Mouse (Mus musculus) lung, embryonic 16.5 days (tissue): ENCODE results near the gene Foxe1. TPM values are rescaled to one million over a fixed set of nuclear protein-coding genes. Genes with fewer than 3 reads are reported as not detected.

Source experiments
- ATAC-seq: fragments of 200-750 bp; cut with Nextera tagmentation; 2 replicates; pipeline ENCODE4 v1.8.0; 2017; ENCODE audit warnings: low read depth, mild to moderate bottlenecking, moderate library complexity
- H3K27ac ChIP-seq: fragments of 300-500 bp; sonication (generic); 2 replicates; pipeline ENCODE4 v1.5.1; 2014; ENCODE audit warnings: mild to moderate bottlenecking, control low read depth, low read length
- H3K27me3 ChIP-seq: fragments of 300-500 bp; sonication (generic); 2 replicates; pipeline ENCODE4 v1.6.1; 2014; ENCODE audit warnings: low read depth, low read length, mixed read lengths; ENCODE audit not compliant: control insufficient read depth, insufficient read depth
- H3K36me3 ChIP-seq: fragments of 300-500 bp; sonication (generic); 2 replicates; pipeline ENCODE4 v1.6.1; 2014; ENCODE audit warnings: low read length; ENCODE audit not compliant: control insufficient read depth, insufficient read depth
- H3K4me1 ChIP-seq: fragments of 300-500 bp; sonication (generic); replicated peaks from 2 replicates; pipeline ENCODE4 v1.6.1; 2014; ENCODE audit warnings: low read length, mixed read lengths; ENCODE audit not compliant: control insufficient read depth, insufficient read depth
- H3K4me2 ChIP-seq: fragments of 300-500 bp; sonication (generic); 2 replicates; pipeline ENCODE4 v1.6.1; 2014; ENCODE audit warnings: low read depth, low read length, control low read depth
- H3K4me3 ChIP-seq: fragments of 300-500 bp; sonication (generic); 2 replicates; pipeline ENCODE4 v1.5.1; 2014; ENCODE audit warnings: mild to moderate bottlenecking, low read length, control low read depth
- H3K9ac ChIP-seq: fragments of 300-500 bp; sonication (generic); 2 replicates; pipeline ENCODE4 v1.6.1; 2014; ENCODE audit warnings: low read length, control low read depth
- H3K9me3 ChIP-seq: fragments of 300-500 bp; sonication (generic); 2 replicates; pipeline ENCODE4 v1.6.1; 2016; ENCODE audit warnings: low read length; ENCODE audit not compliant: control insufficient read depth
- WGBS: fragments of 180-500 bp; shearing (Covaris S2); extraction: QIAGEN DNeasy Blood & Tissue Kit; methylation state at CpG from one replicate; pipeline ENCODE4 v1.1.7; 2014; 5-methylcytosine and 5-hydroxymethylcytosine counted together
- polyA plus RNA-seq: library from polyadenylated mRNA; unstranded; fragments of >200 nt; fragmentation: Nextera tagmentation; extraction: Ambion mirVana; gene quantifications from 2 replicates; pipeline ENCODE4 v1.2.1, GENCODE M21; 2015

Foxe1 gene
- polyA plus RNA-seq, 1 experiment from 2014 or later = not detected

DNA sequence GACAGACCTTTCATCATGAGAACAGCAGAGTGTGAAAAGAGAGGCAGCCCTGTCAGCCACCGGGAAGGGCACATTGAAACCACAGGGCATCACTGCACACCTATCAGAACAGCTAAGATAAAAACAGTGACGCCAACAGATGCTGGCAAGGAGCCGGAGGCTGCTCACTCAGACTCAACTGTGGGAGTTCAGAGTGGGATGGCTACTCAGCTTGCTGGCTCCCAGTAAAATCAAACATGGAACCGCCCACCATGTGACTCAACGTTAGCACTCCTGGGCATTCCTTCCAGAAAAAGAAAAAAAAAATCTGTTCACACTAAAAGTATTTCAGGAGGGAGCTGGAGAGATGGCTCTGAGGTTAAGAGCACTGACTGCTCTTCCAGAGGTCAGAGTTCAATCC, 17.8 kb downstream of the Foxe1 start:
- H3K36me3 ChIP-seq = no peaks in the 10 kb centered on the region
- no peak overlapping the region for H3K4me2 ChIP-seq
- no peak; the same call in 1 of the 2 replicates for ATAC-seq
- 32% methylated on average over 5 of the region's 5 CpGs for WGBS
- no peak overlapping the region for H3K4me3 ChIP-seq
- H3K9me3 ChIP-seq = no peaks in the 10 kb centered on the region
- H3K9ac ChIP-seq = no peak overlapping the region
- no peaks in the 10 kb centered on the region for H3K4me1 ChIP-seq
- peaks cover 4% of the 10 kb centered on the region for H3K27me3 ChIP-seq
- H3K27ac ChIP-seq = no peak overlapping the region

DNA sequence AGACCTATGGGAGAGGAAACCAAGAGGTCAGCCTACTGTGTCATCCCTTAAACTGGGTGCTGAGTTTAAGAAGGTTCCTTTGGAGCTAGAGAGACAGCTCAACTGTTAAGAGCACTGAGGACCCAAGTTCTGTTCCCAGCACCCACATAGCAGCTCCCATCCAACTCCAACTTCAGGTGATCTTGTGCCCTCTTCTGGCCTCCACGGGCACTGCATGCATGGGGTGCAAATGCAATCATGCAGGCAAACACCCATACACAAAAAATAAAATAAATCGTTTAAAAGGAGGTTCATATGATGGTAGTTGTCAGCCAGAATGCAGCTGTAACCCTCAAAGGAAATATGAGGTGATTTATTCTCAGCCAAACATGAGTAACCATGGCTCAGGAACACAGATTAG, 21.0 kb downstream of the Foxe1 start:
- Histone ChIP-seq H3K4me1 (no peaks in the 10 kb centered on the region), H3K4me2 (no peak overlapping the region), H3K36me3 (no peaks in the 10 kb centered on the region), H3K9me3 (no peaks in the 10 kb centered on the region; the same call in 1 of the 2 replicates), H3K27ac (no peak overlapping the region), H3K9ac (no peak overlapping the region), H3K27me3 (no peaks in the 10 kb centered on the region; the same call in 1 of the 2 replicates), H3K4me3 (no peak overlapping the region)
- 74% methylated on average over 2 of the region's 2 CpGs for WGBS
- no peak for ATAC-seq

DNA sequence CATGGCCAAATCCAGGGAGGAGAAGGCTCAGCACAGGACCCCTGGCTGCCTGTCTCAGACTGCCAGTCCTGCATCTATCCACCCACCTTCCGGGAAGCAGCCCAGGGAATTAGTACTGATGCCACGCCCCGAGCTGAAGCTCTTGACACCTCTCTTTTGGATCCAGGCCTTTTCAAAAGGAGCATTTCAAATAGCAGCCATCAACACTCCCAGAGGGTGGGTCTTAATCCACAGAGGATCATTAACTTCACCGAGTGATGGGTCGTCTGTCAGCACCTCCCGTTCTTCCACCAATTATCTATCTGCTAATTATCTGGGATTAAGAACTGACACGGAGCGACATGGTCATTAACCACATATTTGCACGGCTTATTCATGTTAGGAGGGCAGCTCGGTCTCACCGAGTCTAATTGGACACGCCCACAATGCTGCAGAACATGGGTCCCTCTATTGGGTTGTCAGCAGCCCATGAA, 24.1 kb downstream of the Foxe1 start:
- H3K4me2 ChIP-seq = no peak overlapping the region
- H3K36me3 ChIP-seq = no peaks in the 10 kb centered on the region
- H3K4me1 ChIP-seq = peaks cover 11% of the 10 kb centered on the region
- ATAC-seq = no peak
- no peak overlapping the region for H3K4me3 ChIP-seq
- H3K27ac ChIP-seq = no peak overlapping the region
- no peaks in the 10 kb centered on the region; the same call in 1 of the 2 replicates for H3K9me3 ChIP-seq
- no peak overlapping the region for H3K9ac ChIP-seq
- no peaks in the 10 kb centered on the region; the same call in 1 of the 2 replicates for H3K27me3 ChIP-seq
- 8% methylated on average over 12 of the region's 12 CpGs for WGBS

DNA sequence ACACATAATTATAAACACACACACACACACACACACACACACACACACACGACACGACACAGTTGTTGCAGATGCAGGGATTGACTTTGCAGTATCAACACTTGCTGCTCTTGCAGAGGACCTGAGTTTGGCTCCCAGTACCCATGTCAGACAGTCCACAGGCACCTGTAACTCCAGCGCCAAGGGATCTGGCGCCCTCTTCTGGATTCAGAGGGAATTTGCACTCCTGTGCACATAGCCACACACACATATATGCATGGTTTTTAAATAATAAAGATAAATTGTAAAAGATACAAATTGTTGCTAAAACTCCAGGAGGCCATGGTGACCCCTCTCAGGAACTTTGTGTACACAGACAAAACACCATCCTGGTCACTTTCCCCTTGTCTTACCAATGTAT, 25.7 kb downstream of the Foxe1 start:
- no peaks in the 10 kb centered on the region for H3K36me3 ChIP-seq
- no peak for ATAC-seq
- no peak overlapping the region for H3K9ac ChIP-seq
- no peak overlapping the region for H3K27ac ChIP-seq
- 61% methylated on average over 4 of the region's 4 CpGs for WGBS
- H3K4me3 ChIP-seq = no peak overlapping the region
- H3K4me1 ChIP-seq = peaks cover 11% of the 10 kb centered on the region
- no peaks in the 10 kb centered on the region; the same call in 1 of the 2 replicates for H3K27me3 ChIP-seq
- H3K9me3 ChIP-seq = no peaks in the 10 kb centered on the region; the same call in 1 of the 2 replicates
- H3K4me2 ChIP-seq = no peak overlapping the region

DNA sequence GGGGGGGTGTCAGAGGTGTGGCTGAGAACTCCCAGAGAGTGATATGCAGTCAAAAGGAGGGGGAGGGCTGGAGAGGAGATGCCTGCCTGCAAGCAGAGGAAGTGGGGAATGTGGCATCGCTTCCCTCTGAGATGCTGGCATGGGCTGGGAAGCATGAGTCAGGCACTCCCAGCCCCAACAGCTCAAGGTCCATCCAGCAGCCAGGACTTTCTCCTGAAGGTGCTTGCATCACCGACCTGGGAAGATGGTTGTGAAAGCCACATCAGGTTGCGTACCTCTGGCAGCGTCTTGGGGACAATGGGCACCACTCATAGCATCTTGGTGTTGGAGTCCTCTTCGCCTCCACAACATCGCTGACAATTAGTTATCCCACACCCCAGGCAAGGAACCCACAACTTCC, 27.0 kb downstream of the Foxe1 start:
- no peaks in the 10 kb centered on the region; the same call in 1 of the 2 replicates for H3K9me3 ChIP-seq

DNA sequence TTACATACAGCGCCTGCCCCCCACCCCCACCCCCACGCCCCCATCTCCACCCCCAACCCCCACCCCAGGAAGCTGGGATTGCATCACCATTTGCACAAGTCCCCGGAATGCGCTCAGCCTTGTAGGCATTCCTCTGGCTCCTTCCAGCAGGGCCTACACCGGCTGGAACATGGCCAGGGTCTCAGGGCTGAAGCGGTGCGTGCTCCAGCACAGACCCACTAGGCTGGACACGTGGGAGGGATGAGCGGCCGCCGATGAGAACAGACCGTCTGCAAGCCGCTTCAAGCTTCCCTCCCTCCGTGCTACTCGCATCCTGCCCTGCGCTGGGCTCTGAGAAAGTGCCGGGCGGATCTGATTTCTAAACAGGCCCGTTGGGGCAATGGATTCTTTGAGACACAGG, 27.6 kb downstream of the Foxe1 start:
- Histone ChIP-seq H3K27ac (0 out of 2 replicates have a peak overlapping the region, but pooled peaks have one; percentile 10), H3K4me3 (peak overlapping the region; percentile 24), H3K36me3 (no peaks in the 10 kb centered on the region), H3K27me3 (no peaks in the 10 kb centered on the region; the same call in 1 of the 2 replicates), H3K9me3 (no peaks in the 10 kb centered on the region; the same call in 1 of the 2 replicates), H3K9ac (peak overlapping the region; percentile 48; the same call in 1 of the 2 replicates), H3K4me1 (peaks cover 11% of the 10 kb centered on the region), H3K4me2 (peak overlapping the region; percentile 55)
- ATAC-seq = peak; percentile 93
- WGBS = 2% methylated on average over 19 of the region's 19 CpGs

More for the DNA sequence above, 27.0 kb downstream of the Foxe1 start:
- no peaks in the 10 kb centered on the region; the same call in 1 of the 2 replicates for H3K27me3 ChIP-seq
- no peak overlapping the region for H3K27ac ChIP-seq
- no peaks in the 10 kb centered on the region for H3K36me3 ChIP-seq
- H3K4me1 ChIP-seq = peaks cover 11% of the 10 kb centered on the region
- ATAC-seq = no peak
- H3K4me3 ChIP-seq = no peak overlapping the region
- 39% methylated on average over 6 of the region's 6 CpGs for WGBS
- H3K4me2 ChIP-seq = peak overlapping the region; percentile 55; the same call in 1 of the 2 replicates
- H3K9ac ChIP-seq = no peak overlapping the region

DNA sequence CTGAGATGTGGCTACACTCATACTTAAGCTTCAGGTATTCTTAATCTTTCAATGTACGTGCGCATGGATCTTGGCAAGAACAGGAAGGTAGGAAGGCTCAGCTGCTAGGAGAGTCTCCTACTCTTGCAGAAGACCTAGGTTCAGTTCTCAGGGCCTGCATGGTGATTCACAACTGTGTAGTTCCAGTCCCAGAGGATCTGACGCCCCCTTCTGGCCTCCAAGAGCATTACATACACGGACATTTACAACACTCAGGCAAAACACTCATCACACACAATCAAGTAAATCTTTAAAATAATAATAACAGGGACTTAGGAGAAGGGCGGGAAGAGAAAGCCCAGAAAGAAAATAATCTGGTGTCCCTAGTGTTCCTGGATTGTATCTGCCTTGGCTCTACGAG, 31.0 kb downstream of the Foxe1 start:
- H3K9me3 ChIP-seq = no peaks in the 10 kb centered on the region
- no peak overlapping the region for H3K27ac ChIP-seq
- H3K27me3 ChIP-seq = no peaks in the 10 kb centered on the region
- peaks cover 11% of the 10 kb centered on the region for H3K4me1 ChIP-seq
- H3K9ac ChIP-seq = no peak overlapping the region; the same call in 1 of the 2 replicates
- peaks cover 7% of the 10 kb centered on the region for H3K36me3 ChIP-seq
- WGBS = 56% methylated on average over 6 of the region's 6 CpGs
- peak overlapping the region; percentile 52 for H3K4me2 ChIP-seq
- no peak overlapping the region; the same call in 1 of the 2 replicates for H3K4me3 ChIP-seq
- no peak for ATAC-seq

DNA sequence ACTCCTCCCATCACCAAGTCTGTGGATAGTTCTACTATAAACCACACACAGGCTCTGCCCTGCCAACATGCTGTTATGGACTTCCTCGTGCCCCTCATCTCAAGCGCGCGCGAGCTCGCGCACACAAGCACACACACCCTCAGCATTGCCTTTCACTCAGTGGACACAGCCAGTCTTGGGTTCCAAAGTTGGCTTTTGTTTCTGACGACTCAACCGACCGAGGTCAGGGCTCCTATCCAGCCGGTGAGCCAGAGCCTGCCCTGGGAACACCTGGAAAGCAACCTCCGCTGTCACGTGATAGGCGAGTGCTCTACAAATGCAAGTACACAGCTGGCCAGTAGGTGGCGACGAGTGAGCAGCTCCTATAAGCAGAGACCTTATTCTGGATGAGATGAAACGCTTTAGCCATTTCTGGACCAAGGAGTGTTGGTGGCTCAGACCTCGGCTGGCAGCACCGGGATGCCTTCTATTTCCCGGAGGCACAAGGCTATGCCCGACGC, 31.5 kb downstream of the Foxe1 start:
- Histone ChIP-seq H3K4me3 (peak overlapping the region; percentile 40), H3K4me1 (peaks cover 11% of the 10 kb centered on the region), H3K27ac (no peak overlapping the region), H3K9ac (peak overlapping the region; percentile 40), H3K9me3 (no peaks in the 10 kb centered on the region), H3K4me2 (peak overlapping the region; percentile 52), H3K36me3 (peaks cover 10% of the 10 kb centered on the region), H3K27me3 (no peaks in the 10 kb centered on the region)
- ATAC-seq = peak; percentile 75
- 22% methylated on average over 22 of the region's 22 CpGs for whole genome bisulfite sequencing

DNA sequence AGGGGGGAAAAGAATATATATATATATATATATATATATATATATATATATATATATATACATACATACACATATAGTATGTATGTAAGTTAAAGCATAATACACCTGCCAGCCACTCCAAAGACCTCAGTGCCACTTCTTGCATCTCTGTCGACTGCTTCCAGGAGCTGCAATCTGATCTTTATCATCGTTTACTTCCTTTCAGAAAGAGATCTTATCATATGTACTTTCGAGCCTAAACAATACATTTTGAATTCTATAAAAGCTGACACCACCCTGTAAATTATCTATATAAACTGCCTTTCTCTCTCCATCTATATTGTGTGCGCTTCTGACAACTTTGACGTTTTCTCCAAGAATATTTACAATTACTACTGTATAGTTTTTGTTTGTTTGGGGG, 45.1 kb downstream of the Foxe1 start:
- Histone ChIP-seq H3K27ac (peak overlapping the region; percentile 87; the same call in 1 of the 2 replicates), H3K4me2 (peak overlapping the region; percentile 81), H3K27me3 (no peaks in the 10 kb centered on the region), H3K36me3 (peaks cover 8% of the 10 kb centered on the region), H3K9me3 (no peaks in the 10 kb centered on the region), H3K9ac (peak overlapping the region; percentile 96), H3K4me3 (peak overlapping the region; percentile 83), H3K4me1 (no peaks in the 10 kb centered on the region; the same call in none of the 2 replicates)
- ATAC-seq = no peak
- WGBS = 12% methylated on average over 5 of the region's 5 CpGs
